Mouse (Mus musculus) midbrain, embryonic 11.5 days (tissue): ENCODE data around the gene Parp4. TPM values are rescaled to one million over a fixed set of nuclear protein-coding genes. Genes with fewer than 3 reads are reported as not detected.

ENCODE experiments used
- ATAC-seq: fragments of 200-750 bp; cut with Nextera tagmentation; 2 replicates; pipeline ENCODE4 v1.8.0; 2017; ENCODE audit warnings: moderate TSS enrichment, moderate library complexity; ENCODE audit not compliant: low FRiP score
- DNase-seq: peaks from one replicate; pipeline ENCODE4 v3.0.0; 2015; ENCODE audit warnings: low spot score; ENCODE audit errors: missing footprints
- H3K27ac ChIP-seq: fragments of 300-500 bp; sonication (generic); 2 replicates; pipeline ENCODE4 v1.5.1; 2014; ENCODE audit warnings: low read depth, low read length
- H3K27me3 ChIP-seq: fragments of 300-500 bp; sonication (generic); 2 replicates; pipeline ENCODE4 v1.6.1; 2014; ENCODE audit warnings: mild to moderate bottlenecking, low read length, moderate library complexity, mixed read lengths; ENCODE audit not compliant: control insufficient read depth, insufficient read depth
- H3K36me3 ChIP-seq: fragments of 300-500 bp; sonication (generic); 2 replicates; pipeline ENCODE4 v1.6.1; 2014; ENCODE audit warnings: mild to moderate bottlenecking, low read length, moderate library complexity, mixed read lengths; ENCODE audit not compliant: control insufficient read depth, insufficient read depth
- H3K4me1 ChIP-seq: fragments of 300-500 bp; sonication (generic); 2 replicates; pipeline ENCODE4 v1.6.1; 2014; ENCODE audit warnings: low read length; ENCODE audit not compliant: control insufficient read depth, insufficient read depth
- H3K4me2 ChIP-seq: fragments of 300-500 bp; sonication (generic); 2 replicates; pipeline ENCODE4 v1.6.1; 2014; ENCODE audit warnings: mild to moderate bottlenecking, moderate library complexity
- H3K4me3 ChIP-seq: fragments of 300-500 bp; sonication (generic); 2 replicates; pipeline ENCODE4 v1.5.1; 2014; ENCODE audit warnings: low read depth, low read length
- H3K9ac ChIP-seq: fragments of 300-500 bp; sonication (generic); 2 replicates; pipeline ENCODE4 v1.6.1; 2014; ENCODE audit warnings: low read length
- H3K9me3 ChIP-seq: fragments of 300-500 bp; sonication (generic); 2 replicates; pipeline ENCODE4 v1.6.1; 2016; ENCODE audit warnings: low read length; ENCODE audit not compliant: control insufficient read depth
- WGBS: fragments of 180-500 bp; shearing (Covaris S2); extraction: QIAGEN DNeasy Blood & Tissue Kit; methylation state at CpG from one replicate; pipeline ENCODE4 v1.1.7; 2014; 5-methylcytosine and 5-hydroxymethylcytosine counted together
- polyA plus RNA-seq: library from polyadenylated mRNA; unstranded; fragments of >200 nt; fragmentation: Nextera tagmentation; extraction: Ambion mirVana; gene quantifications from 2 replicates; pipeline ENCODE4 v1.2.1, GENCODE M21; 2014

Gene Parp4
- polyA plus RNA-seq, 1 experiment from 2014 or later = 1.5 TPM

DNA sequence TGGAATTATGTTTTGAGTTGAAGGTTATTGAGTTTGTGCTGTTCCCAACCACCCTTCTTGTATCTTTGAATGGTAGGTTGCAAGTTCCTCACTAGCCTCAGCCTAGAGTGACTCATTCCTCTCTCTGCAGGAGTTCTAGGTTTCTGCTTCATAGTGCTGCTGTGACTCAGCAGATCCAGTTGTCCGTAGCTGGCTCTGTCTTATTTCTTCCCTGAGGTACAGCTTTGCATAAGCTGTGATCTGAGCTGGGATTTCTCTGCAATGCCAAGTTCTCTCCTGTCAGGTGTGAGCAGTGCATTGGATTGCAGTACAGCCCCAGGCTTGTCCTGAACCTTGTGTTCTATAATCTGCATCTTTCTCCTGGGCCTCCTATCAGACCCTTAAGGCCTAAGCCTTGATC, 114.3 kb downstream of the Parp4 start:
- no peak overlapping the region for H3K27ac ChIP-seq
- no peaks in the 10 kb centered on the region for H3K4me1 ChIP-seq
- no peak for ATAC-seq
- H3K36me3 ChIP-seq = peaks cover 35% of the 10 kb centered on the region
- H3K9me3 ChIP-seq = no peaks in the 10 kb centered on the region
- H3K9ac ChIP-seq = no peak overlapping the region
- no peak for DNase-seq
- H3K4me3 ChIP-seq = no peak overlapping the region
- no peak overlapping the region for H3K4me2 ChIP-seq
- H3K27me3 ChIP-seq = no peaks in the 10 kb centered on the region
- 79% methylated on average over 1 of the region's 1 CpGs for WGBS

DNA sequence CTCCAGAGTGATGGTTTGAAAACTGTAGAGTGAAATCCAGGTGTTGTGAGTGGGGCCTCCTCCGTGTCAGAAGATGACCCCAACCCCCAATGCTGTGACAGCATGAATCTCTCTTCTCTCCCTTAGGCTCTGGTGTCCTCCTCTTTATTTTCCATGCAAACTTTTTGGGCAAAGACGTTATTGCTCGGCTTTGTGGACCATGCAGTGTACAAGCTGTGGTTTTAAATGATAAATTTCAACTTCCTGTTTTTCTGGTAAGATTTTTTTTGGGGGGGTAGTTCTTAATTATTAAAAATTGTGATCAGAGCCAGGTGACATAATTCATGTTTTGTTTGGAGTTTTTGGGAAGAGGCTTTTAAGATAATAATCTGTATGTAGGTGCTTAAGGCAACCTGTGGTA, 120.1 kb downstream of the Parp4 start:
- no peaks in the 10 kb centered on the region for H3K9me3 ChIP-seq
- DNase-seq (no peak), ATAC-seq (no peak)
- no peak overlapping the region for H3K4me3 ChIP-seq
- no peaks in the 10 kb centered on the region for H3K4me1 ChIP-seq
- no peak overlapping the region for H3K4me2 ChIP-seq
- peaks cover 35% of the 10 kb centered on the region for H3K36me3 ChIP-seq
- no peak overlapping the region for H3K9ac ChIP-seq
- H3K27ac ChIP-seq = no peak overlapping the region
- WGBS = 90% methylated on average over 3 of the region's 3 CpGs
- no peaks in the 10 kb centered on the region for H3K27me3 ChIP-seq

DNA sequence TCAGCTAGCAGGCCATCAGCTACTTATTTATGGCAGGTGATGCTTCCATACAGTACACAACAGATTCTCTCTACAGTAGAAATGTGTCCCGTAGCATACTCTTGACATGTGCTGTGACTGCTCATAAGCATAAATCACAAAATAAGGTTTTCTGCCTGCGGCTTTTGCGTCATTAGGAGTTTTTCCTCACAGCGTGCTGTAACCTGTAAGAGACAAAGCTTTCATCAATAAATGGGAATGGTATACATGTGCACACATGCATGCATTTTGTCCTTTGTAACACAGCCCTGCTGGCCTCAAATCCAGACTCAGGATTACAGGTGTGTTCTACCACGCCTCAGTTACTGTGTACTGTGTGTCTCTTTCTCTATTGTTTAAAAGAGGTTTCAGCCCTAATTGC, 122.4 kb downstream of the Parp4 start:
- no peaks in the 10 kb centered on the region for H3K4me1 ChIP-seq
- no peak overlapping the region for H3K4me2 ChIP-seq
- peaks cover 29% of the 10 kb centered on the region for H3K36me3 ChIP-seq
- H3K9me3 ChIP-seq = no peaks in the 10 kb centered on the region
- no peak overlapping the region for H3K27ac ChIP-seq
- DNase-seq (no peak), ATAC-seq (no peak)
- WGBS = 96% methylated on average over 5 of the region's 5 CpGs
- no peak overlapping the region for H3K4me3 ChIP-seq
- no peaks in the 10 kb centered on the region for H3K27me3 ChIP-seq
- no peak overlapping the region for H3K9ac ChIP-seq

DNA sequence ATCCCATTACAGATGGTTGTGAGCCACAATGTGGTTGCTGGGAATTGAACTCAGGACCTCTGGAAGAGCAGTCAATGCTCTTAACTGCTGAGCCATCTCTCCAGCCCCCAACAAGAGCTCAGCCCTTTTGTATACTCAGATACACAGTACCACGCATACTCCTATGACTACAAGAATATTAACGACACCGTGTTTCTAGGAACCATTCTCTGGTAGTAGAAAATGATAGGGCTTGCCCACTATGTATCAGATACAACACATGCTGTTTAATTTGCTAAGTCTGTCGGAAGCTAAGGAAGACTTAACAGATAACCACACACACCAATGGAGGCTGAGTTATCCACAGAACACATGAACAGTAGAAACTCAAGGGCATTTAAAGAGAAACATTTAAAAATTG, 127.2 kb downstream of the Parp4 start:
- no peak overlapping the region for H3K4me2 ChIP-seq
- no peak overlapping the region for H3K27ac ChIP-seq
- WGBS = 96% methylated on average over 4 of the region's 4 CpGs
- peaks cover 9% of the 10 kb centered on the region; the same call in 1 of the 2 replicates for H3K36me3 ChIP-seq
- H3K4me1 ChIP-seq = no peaks in the 10 kb centered on the region
- H3K9ac ChIP-seq = no peak overlapping the region
- DNase-seq (no peak), ATAC-seq (no peak)
- no peak overlapping the region for H3K4me3 ChIP-seq
- no peaks in the 10 kb centered on the region for H3K9me3 ChIP-seq
- H3K27me3 ChIP-seq = no peaks in the 10 kb centered on the region

DNA sequence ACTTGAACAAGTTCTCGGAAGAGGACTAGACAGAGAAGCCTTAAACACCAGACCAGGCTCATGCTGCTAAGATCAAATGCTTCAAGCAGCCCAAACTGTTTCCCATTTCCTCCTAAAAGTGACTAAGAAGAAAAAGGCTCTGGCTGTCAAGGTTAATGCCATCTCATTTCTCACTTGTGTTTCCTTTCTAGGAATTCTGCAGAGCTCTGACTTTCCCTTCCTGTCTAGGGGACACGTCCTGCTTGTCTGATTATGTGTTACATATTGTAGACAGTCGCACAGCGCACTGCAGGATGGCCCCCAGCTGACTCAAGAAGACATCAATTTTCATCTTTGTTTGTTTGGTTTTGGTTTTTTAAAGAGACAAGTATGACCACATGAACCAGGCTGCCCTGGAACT, 130.3 kb downstream of the Parp4 start:
- WGBS = 88% methylated on average over 4 of the region's 4 CpGs
- Histone ChIP-seq H3K4me1 (no peaks in the 10 kb centered on the region), H3K4me3 (no peak overlapping the region), H3K36me3 (peaks cover 1% of the 10 kb centered on the region; the same call in 1 of the 2 replicates), H3K9me3 (no peaks in the 10 kb centered on the region), H3K4me2 (no peak overlapping the region), H3K27ac (no peak overlapping the region), H3K9ac (no peak overlapping the region), H3K27me3 (no peaks in the 10 kb centered on the region)
- DNase-seq = no peak
- no peak for ATAC-seq

Other genes starting within 250 kb of the Parp4 start
- 0.10 TPM in 1 of 2 replicates, not detected in the other for gene Atp12a, start 210.6 kb upstream of the Parp4 start, polyA plus RNA-seq
- 1.3 and 2.1 TPM in 2 replicates for gene Rnf17, start 173.0 kb upstream of the Parp4 start, polyA plus RNA-seq
- gene Cenpj, start 194 bp upstream of the Parp4 start, polyA plus RNA-seq = 24.4 and 26.6 TPM in 2 replicates
- gene Mphosph8, start 92.6 kb downstream of the Parp4 start, polyA plus RNA-seq = 44.3 and 45.4 TPM in 2 replicates
- gene Pspc1, start 202.7 kb downstream of the Parp4 start, polyA plus RNA-seq = 67.3 and 68.2 TPM in 2 replicates
- 23.5 and 27.7 TPM in 2 replicates for gene Zmym5, start 236.1 kb downstream of the Parp4 start, polyA plus RNA-seq